10 mouse cellular contexts compared by ENCODE assay signal in the genomic region with DNA sequence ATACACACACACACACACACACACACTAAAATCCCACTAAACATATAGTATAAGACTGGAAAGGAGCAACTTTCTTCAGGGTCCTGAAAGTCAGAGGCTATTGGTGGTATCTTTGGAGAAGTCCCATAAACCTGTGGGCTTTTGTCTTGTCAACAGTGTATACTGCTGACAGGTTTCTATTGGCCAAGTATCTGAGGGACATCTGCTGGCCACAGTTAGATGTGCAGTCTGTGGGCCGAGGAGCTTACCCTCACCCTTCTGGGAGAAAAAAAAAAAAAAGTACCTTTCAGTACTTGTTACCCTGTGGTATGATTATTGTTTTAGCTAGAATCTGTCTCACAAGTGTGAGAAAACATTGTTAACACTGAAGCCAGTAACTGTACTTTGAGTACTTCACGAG.
DNase-seq lines count a peak whose midpoint lies in the region; ATAC-seq and TF ChIP-seq lines count a peak whose summit lies in the region.
"Had no signal": no experiment of that assay in that cellular context is flagged by ENCODE, and none has a peak within 500 bp of the region (broad histone marks: within the 10 kb centered on the region; RNA-seq: fewer than 3 reads in every experiment).

No protein-coding gene starts in this region.

- peak; percentile 53 for TF ChIP-seq CTCF in hindbrain, postnatal 0 days (IDR thresholded peaks at IDR 0.05; ENCODE audit: low read depth)

- ATAC-seq in hindbrain, postnatal 0 days, result no peak
- ATAC-seq in hindbrain, embryonic 14.5 days (ENCODE audit: low FRiP score), result no peak

- H3K4me2 ChIP-seq in hindbrain, postnatal 0 days (ENCODE audit: low read depth, low read length), result no peak overlapping the region
- no peak overlapping the region for H3K4me2 ChIP-seq in hindbrain, embryonic 14.5 days (replicated peaks)
- H3K4me2 ChIP-seq: embryonic facial prominence, embryonic 12.5 days; midbrain, embryonic 12.5 days had no signal

- H3K36me3 ChIP-seq in hindbrain, postnatal 0 days (ENCODE audit: insufficient read depth, low read length), result no peaks in the 10 kb centered on the region
- H3K36me3 ChIP-seq in hindbrain, embryonic 14.5 days (replicated peaks; ENCODE audit: control insufficient read depth, insufficient read depth), result no peaks in the 10 kb centered on the region
- H3K36me3 ChIP-seq in ES-E14 (ENCODE audit: control insufficient read depth, insufficient read depth, low read length, poor library complexity, severe bottlenecking), result no peaks in the 10 kb centered on the region
- H3K36me3 ChIP-seq: embryonic facial prominence, embryonic 12.5 days; midbrain, embryonic 12.5 days had no signal

- no peaks in the 10 kb centered on the region for H3K9me3 ChIP-seq in hindbrain, postnatal 0 days (ENCODE audit: low read length)
- no peaks in the 10 kb centered on the region for H3K9me3 ChIP-seq in hindbrain, embryonic 14.5 days (ENCODE audit: control insufficient read depth, low read length)
- no peaks in the 10 kb centered on the region for H3K9me3 ChIP-seq in ES-E14 (ENCODE audit: control insufficient read depth, insufficient read depth, low read depth, low read length)
- H3K9me3 ChIP-seq: embryonic facial prominence, embryonic 12.5 days; midbrain, embryonic 12.5 days had no signal

- 55% methylated on average over 2 of the region's 2 CpGs for WGBS in hindbrain, postnatal 0 days
- 82% methylated on average over 2 of the region's 2 CpGs for WGBS in hindbrain, embryonic 14.5 days

- H3K27ac ChIP-seq in hindbrain, postnatal 0 days, result no peak overlapping the region
- no peak overlapping the region for H3K27ac ChIP-seq in hindbrain, embryonic 14.5 days
- no peak overlapping the region for H3K27ac ChIP-seq in ES-E14 (ENCODE audit: insufficient read depth, low read depth, low read length, poor library complexity, severe bottlenecking)
- H3K27ac ChIP-seq: embryonic facial prominence, embryonic 12.5 days; midbrain, embryonic 12.5 days had no signal

- H3K27me3 ChIP-seq in hindbrain, postnatal 0 days (ENCODE audit: insufficient read depth, low read length), result no peaks in the 10 kb centered on the region
- no peaks in the 10 kb centered on the region for H3K27me3 ChIP-seq in hindbrain, embryonic 14.5 days (ENCODE audit: control insufficient read depth, insufficient read depth, low read length)
- H3K27me3 ChIP-seq: embryonic facial prominence, embryonic 12.5 days; midbrain, embryonic 12.5 days had no signal

- no peak overlapping the region for H3K4me3 ChIP-seq in hindbrain, postnatal 0 days (ENCODE audit: low read length)
- no peak overlapping the region for H3K4me3 ChIP-seq in hindbrain, embryonic 14.5 days (replicated peaks; ENCODE audit: low read length)
- no peak overlapping the region for H3K4me3 ChIP-seq in ES-E14 (ENCODE audit: insufficient read depth in 1 of 2, low read depth in 1 of 2, low read length in 2 of 2, poor library complexity in 1 of 2, severe bottlenecking in 1 of 2)
- H3K4me3 ChIP-seq: embryonic facial prominence, embryonic 12.5 days; midbrain, embryonic 12.5 days had no signal

- H3K4me1 ChIP-seq in hindbrain, postnatal 0 days (ENCODE audit: insufficient read depth, low read length), result no peaks in the 10 kb centered on the region
- no peaks in the 10 kb centered on the region for H3K4me1 ChIP-seq in hindbrain, embryonic 14.5 days (replicated peaks; ENCODE audit: control insufficient read depth, insufficient read depth, low read length)
- H3K4me1 ChIP-seq in ES-E14 (ENCODE audit: control insufficient read depth in 2 of 2, insufficient read depth in 2 of 2, low read length in 2 of 2, poor library complexity in 1 of 2), result peaks cover 0 to 6% of the 10 kb centered on the region in 2 experiments; a peak in 2 of 4 replicates
- H3K4me1 ChIP-seq: embryonic facial prominence, embryonic 12.5 days; midbrain, embryonic 12.5 days had no signal

- in situ Hi-C loops in ES-E14 (cut with MboI; ENCODE audit: low sequenced_read_pairs in 2 of 2, unreplicated experiment in 2 of 2), result loop anchor here (5.0 to 10.0 kb wide), 2 partner anchors 129 to 131 kb away; no protein-coding TSS in a partner anchor

- no peak for DNase-seq in hindbrain, postnatal 0 days (ENCODE audit: low spot score)
- DNase-seq in hindbrain, embryonic 14.5 days (ENCODE audit: low spot score), result no peak
- DNase-seq in 416B (ENCODE audit: low read depth) (peak; percentile 25), ES-E14 (ENCODE audit: low read depth, low spot score) (no peak)
- peak; percentile 28 for DNase-seq in kidney, postnatal 14 days
- DNase-seq in heart, adult 11 months, result no peak
- no peak for DNase-seq in thymus, postnatal 25 days
- no peak for DNase-seq in left cerebral cortex, adult 18-20 months (ENCODE audit: low spot score in 2 of 2)

- H3K9ac ChIP-seq in hindbrain, postnatal 0 days (replicated peaks; ENCODE audit: low read length), result no peak overlapping the region
- no peak overlapping the region for H3K9ac ChIP-seq in hindbrain, embryonic 14.5 days
- H3K9ac ChIP-seq in ES-E14 (ENCODE audit: insufficient read depth, low read depth, low read length, poor library complexity, severe bottlenecking), result no peak overlapping the region
- H3K9ac ChIP-seq: embryonic facial prominence, embryonic 12.5 days; midbrain, embryonic 12.5 days had no signal

TF ChIP-seq in ES-E14, 5 proteins besides CTCF, POLR2A, EP300 and RAD21:
- TF ChIP-seq CHD2 (IDR thresholded peaks at IDR 0.05; ENCODE audit: low read depth, low read length) (no peak), ZC3H11A (IDR thresholded peaks at IDR 0.05; ENCODE audit: borderline replicate concordance, low read depth, low read length) (peak; percentile 65; the same call in 1 of the 2 replicates), ZNF384 (IDR thresholded peaks at IDR 0.05; ENCODE audit: low read depth, low read length) (peak; percentile 80), MAFK (IDR thresholded peaks at IDR 0.05; ENCODE audit: insufficient read depth, low read depth, low read length) (no peak)

Comparison
In these comparisons a context has a peak if more than half of its experiments do, and no peak if none do; other contexts are left out.
1. DNase-seq: peak in 416B (single experiment) and kidney, postnatal 14 days (single experiment); none in hindbrain, postnatal 0 days (single experiment), hindbrain, embryonic 14.5 days (single experiment), ES-E14 (single experiment), heart, adult 11 months (single experiment), thymus, postnatal 25 days (single experiment) and left cerebral cortex, adult 18-20 months (0 of 2).